Mouse (Mus musculus) liver, embryonic 14.5 days (tissue): ENCODE data around the gene Snapc3.

ENCODE experiments used
- CTCF ChIP-seq: IDR thresholded peaks from 2 replicates; pipeline ENCODE4 v1.5.1; 2016; ENCODE audit warnings: antibody characterized with exemption, low read depth, control low read depth
- EP300 ChIP-seq: IDR thresholded peaks from 2 replicates; pipeline ENCODE4 v1.6.1; 2016; ENCODE audit warnings: antibody characterized with exemption, low read depth

GRCm38 (mm10) chr4:83373381-83373780, 44.1 kb upstream of the Snapc3 start:
- no peak for TF ChIP-seq EP300
- TF ChIP-seq CTCF, result no peak
